In the genomic region with DNA sequence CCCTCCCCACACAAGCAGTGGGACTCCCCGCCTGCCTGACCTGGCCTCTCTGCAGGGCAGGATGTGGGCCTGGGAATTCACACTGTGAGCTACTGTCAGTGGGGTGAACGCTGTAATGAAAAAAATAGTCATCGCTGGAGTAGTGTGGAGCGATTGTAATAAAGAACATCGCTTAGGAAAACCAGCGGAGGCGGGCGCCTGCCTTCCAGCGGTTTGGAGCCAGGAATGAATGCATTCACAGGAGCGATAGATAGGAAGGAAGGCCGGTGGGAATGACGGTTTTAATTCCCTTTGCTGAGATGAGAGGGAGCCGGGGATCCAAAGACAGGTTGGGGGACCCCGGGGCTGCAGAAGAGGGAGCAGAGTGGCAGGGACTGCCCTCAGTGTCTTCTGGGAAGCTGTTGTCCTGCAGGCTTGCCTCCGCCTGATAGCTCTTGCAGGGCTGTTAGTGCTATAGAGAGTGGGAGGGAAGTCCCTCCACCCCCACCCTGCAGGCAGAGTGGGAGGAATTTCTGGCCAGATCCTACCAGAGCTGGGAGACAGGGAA, we compare ENCODE assay signal across 10 mouse cellular contexts. TPM values are rescaled to one million over a fixed set of nuclear protein-coding genes. Genes with fewer than 3 reads are reported as not detected.
A peak's percentile ranks its signal among the peaks of the same experiment; 100 is the strongest.
DNase-seq lines count a peak whose midpoint lies in the region; ATAC-seq lines count a peak whose summit lies in the region.
"Had no signal": no experiment of that assay in that cellular context is flagged by ENCODE, and none has a peak within 500 bp of the region (broad histone marks: within the 10 kb centered on the region; RNA-seq: fewer than 3 reads in every experiment).

No protein-coding gene starts in this region.

- H3K4me1 ChIP-seq in kidney, embryonic 16.5 days (ENCODE audit: insufficient read depth, low read length), result peaks cover 7% of the 10 kb centered on the region
- H3K4me1 ChIP-seq in forebrain, embryonic 10.5 days, result peaks cover 15% of the 10 kb centered on the region
- peaks cover 28% of the 10 kb centered on the region for H3K4me1 ChIP-seq in hindbrain, embryonic 13.5 days (replicated peaks)
- H3K4me1 ChIP-seq in midbrain, embryonic 15.5 days, result peaks cover 15% of the 10 kb centered on the region

- no peak overlapping the region; the same call in 1 of the 2 replicates for H3K4me3 ChIP-seq in kidney, embryonic 16.5 days (ENCODE audit: low read length)
- no peak overlapping the region for H3K4me3 ChIP-seq in forebrain, embryonic 10.5 days
- H3K4me3 ChIP-seq in hindbrain, embryonic 13.5 days, result no peak overlapping the region
- H3K4me3 ChIP-seq in midbrain, embryonic 15.5 days, result no peak overlapping the region

- WGBS in kidney, embryonic 16.5 days, result 21% methylated on average over 15 of the region's 15 CpGs
- WGBS in forebrain, embryonic 10.5 days, result 32% methylated on average over 15 of the region's 15 CpGs
- WGBS in hindbrain, embryonic 13.5 days, result 21% methylated on average over 15 of the region's 15 CpGs
- WGBS in midbrain, embryonic 15.5 days, result 25% methylated on average over 15 of the region's 15 CpGs

- peak overlapping the region; percentile 20; the same call in 1 of the 2 replicates for H3K4me2 ChIP-seq in kidney, embryonic 16.5 days (replicated peaks; ENCODE audit: low read depth, low read length)
- H3K4me2 ChIP-seq in hindbrain, embryonic 13.5 days, result peak overlapping the region; percentile 40
- peak overlapping the region; percentile 21 for H3K4me2 ChIP-seq in midbrain, embryonic 15.5 days

- no peak for DNase-seq in kidney, adult 8-10 months
- DNase-seq in forebrain, embryonic 10.5 days (ENCODE audit: extremely low spot score, low spot score), result no peak
- no peak for DNase-seq in T-cell, adult 2 months (ENCODE audit: low spot score)
- no peak for DNase-seq in B cell, adult 2 months
- no peak for DNase-seq in adrenal gland, adult 2 months

- no peaks in the 10 kb centered on the region for H3K27me3 ChIP-seq in kidney, embryonic 16.5 days (ENCODE audit: insufficient read depth, low read length)
- H3K27me3 ChIP-seq in forebrain, embryonic 10.5 days (ENCODE audit: poor library complexity, severe bottlenecking), result no peaks in the 10 kb centered on the region
- no peaks in the 10 kb centered on the region for H3K27me3 ChIP-seq in hindbrain, embryonic 13.5 days
- no peaks in the 10 kb centered on the region for H3K27me3 ChIP-seq in midbrain, embryonic 15.5 days (replicated peaks)

- 0 out of 2 replicates have a peak, but pooled peaks have one; percentile 27 for ATAC-seq in kidney, embryonic 16.5 days (ENCODE audit: low FRiP score, low TSS enrichment)
- no peak for ATAC-seq in hindbrain, embryonic 13.5 days (ENCODE audit: low FRiP score)
- ATAC-seq in midbrain, embryonic 15.5 days (replicated peaks), result peak; percentile 45; the same call in 1 of the 2 replicates

- peak overlapping the region; percentile 40; the same call in 1 of the 2 replicates for H3K27ac ChIP-seq in kidney, embryonic 16.5 days (ENCODE audit: low read length)
- H3K27ac ChIP-seq in forebrain, embryonic 10.5 days, result peak overlapping the region; percentile 56; the same call in 1 of the 2 replicates
- peak overlapping the region; percentile 83 for H3K27ac ChIP-seq in hindbrain, embryonic 13.5 days
- peak overlapping the region; percentile 71 for H3K27ac ChIP-seq in midbrain, embryonic 15.5 days
- H3K27ac ChIP-seq: macrophage had no signal

- no peak overlapping the region for H3K9ac ChIP-seq in kidney, embryonic 16.5 days (replicated peaks; ENCODE audit: low read length)
- H3K9ac ChIP-seq in hindbrain, embryonic 13.5 days, result peak overlapping the region; percentile 46
- H3K9ac ChIP-seq in midbrain, embryonic 15.5 days, result 0 out of 2 replicates have a peak overlapping the region, but pooled peaks have one; percentile 18

- H3K9me3 ChIP-seq in kidney, embryonic 16.5 days (ENCODE audit: low read length), result no peaks in the 10 kb centered on the region
- no peaks in the 10 kb centered on the region for H3K9me3 ChIP-seq in forebrain, embryonic 10.5 days
- H3K9me3 ChIP-seq in hindbrain, embryonic 13.5 days, result no peaks in the 10 kb centered on the region
- no peaks in the 10 kb centered on the region for H3K9me3 ChIP-seq in midbrain, embryonic 15.5 days

- H3K36me3 ChIP-seq in kidney, embryonic 16.5 days (ENCODE audit: insufficient read depth, low read length), result no peaks in the 10 kb centered on the region
- H3K36me3 ChIP-seq in forebrain, embryonic 10.5 days (replicated peaks), result peaks cover 48% of the 10 kb centered on the region
- peaks cover 1% of the 10 kb centered on the region; the same call in 1 of the 2 replicates for H3K36me3 ChIP-seq in hindbrain, embryonic 13.5 days
- H3K36me3 ChIP-seq in midbrain, embryonic 15.5 days (replicated peaks), result no peaks in the 10 kb centered on the region

RNA-seq across cellular contexts. Expression of a gene that starts 56.8 kb away (rescaled TPM):
- polyA plus RNA-seq in kidney, embryonic 16.5 days (2015; fragmentation: Nextera tagmentation; extraction: Ambion mirVana), result 8.3 and 9.0 TPM in 2 replicates
- polyA plus RNA-seq in forebrain, embryonic 10.5 days (2016; fragmentation: Nextera tagmentation; extraction: Ambion mirVana), result 30.8 and 31.1 TPM in 2 replicates
- 29.1 and 30.7 TPM in 2 replicates for polyA plus RNA-seq in hindbrain, embryonic 13.5 days (2015; fragmentation: Nextera tagmentation; extraction: Ambion mirVana)
- polyA plus RNA-seq in midbrain, embryonic 15.5 days (2015; fragmentation: Nextera tagmentation; extraction: Ambion mirVana), result 39.5 and 42.4 TPM in 2 replicates
- 1 to 10 TPM; 6.7 to 9.3 TPM for total RNA-seq in adrenal gland, adult 2 months (2021)
- polyA plus RNA-seq in adrenal gland, adult 2 months (2012; rRNA removed), result 4.0 and 6.3 TPM in 2 replicates
- total RNA-seq: CH12.LX had no signal
- polyA plus RNA-seq: macrophage had no signal
